Mouse (Mus musculus) right cerebral cortex, postnatal 4 days (tissue): ENCODE results near the gene 6430531B16Rik.
A peak's percentile ranks its signal among the peaks of the same experiment; 100 is the strongest.

ENCODE experiments used
- DNase-seq: peaks from one replicate; pipeline ENCODE4 v3.0.0-alpha.2; 2022

6430531B16Rik gene

DNA sequence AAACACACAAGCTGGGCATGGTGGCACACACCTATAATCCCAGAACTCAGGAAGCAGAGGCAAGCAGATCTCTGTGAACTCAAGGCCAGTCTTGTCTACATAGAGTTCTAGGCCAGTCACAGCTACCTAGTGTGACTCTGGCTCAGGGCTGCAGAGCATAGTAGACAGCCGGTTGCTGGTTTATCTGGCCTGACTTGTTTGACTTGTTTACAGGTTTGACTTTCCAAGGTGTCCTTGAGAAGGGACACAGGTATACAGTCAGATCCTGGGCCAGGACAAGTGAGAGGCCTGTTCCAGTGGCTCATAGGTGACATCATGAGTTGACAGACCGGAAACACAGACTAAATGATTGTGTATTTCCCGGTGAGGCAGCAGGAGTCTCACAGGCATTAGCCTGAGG lies 41.4 kb downstream of the 6430531B16Rik start:
- DNase-seq, result no peak

DNA sequence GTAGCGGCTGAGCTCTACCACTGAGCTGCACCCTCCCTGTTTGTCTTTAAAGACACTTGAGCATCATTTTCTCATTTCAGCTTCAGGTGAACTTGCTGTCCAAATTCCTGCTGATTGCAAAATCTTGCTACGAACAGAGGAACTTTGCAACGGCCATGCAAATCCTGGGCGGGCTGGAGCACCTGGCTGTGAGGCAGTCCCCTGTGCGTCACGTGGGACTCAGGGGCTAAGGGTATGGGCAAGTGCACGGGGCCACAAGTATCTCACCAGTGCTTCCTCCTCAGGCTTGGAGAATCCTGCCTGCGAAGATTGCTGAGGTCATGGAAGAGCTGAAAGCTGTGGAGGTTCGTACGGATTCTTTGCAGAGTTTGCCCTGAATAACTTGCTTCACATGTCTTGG lies 41.9 kb downstream of the 6430531B16Rik start:
- DNase-seq, result no peak

DNA sequence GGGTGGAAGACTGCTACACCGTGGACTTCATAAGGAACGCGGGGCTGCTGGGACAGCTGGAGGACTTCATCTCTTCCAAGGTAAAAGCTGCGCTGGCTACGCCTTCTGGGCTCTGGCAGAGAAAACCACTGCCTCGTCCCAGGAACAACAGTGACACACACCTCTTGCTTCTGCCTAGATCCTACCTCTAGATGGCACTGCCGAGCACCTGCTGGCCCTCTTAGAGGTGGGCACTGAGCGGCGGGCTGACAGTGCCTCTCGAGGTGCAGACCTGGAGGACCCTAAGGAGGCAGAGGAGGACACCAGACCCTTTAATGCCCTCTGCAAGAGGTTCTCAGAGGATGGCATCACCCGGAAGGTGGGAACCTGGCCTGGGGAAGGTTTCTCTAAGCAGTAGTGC lies 47.8 kb downstream of the 6430531B16Rik start:
- DNase-seq, result peak; percentile 57
